Mouse (Mus musculus) right cerebral cortex, postnatal 36 days (tissue): ENCODE results near the gene Tnk2.
"Not testable (repeated sequence)": the region's sequence is repeated elsewhere in the genome, so short reads cannot be mapped to it uniquely, and the experiment has no call there.

Source experiments
- DNase-seq, 2 experiments: peaks; one replicate each; pipeline ENCODE4 v3.0.0; 2022; ENCODE audit warnings: low spot score in 2 of 2, mixed read lengths in 1 of 2

Gene Tnk2

GRCm38 (mm10) chr16:32636331-32636730, 7.3 kb upstream of the Tnk2 start:
- no peak for DNase-seq

DNA sequence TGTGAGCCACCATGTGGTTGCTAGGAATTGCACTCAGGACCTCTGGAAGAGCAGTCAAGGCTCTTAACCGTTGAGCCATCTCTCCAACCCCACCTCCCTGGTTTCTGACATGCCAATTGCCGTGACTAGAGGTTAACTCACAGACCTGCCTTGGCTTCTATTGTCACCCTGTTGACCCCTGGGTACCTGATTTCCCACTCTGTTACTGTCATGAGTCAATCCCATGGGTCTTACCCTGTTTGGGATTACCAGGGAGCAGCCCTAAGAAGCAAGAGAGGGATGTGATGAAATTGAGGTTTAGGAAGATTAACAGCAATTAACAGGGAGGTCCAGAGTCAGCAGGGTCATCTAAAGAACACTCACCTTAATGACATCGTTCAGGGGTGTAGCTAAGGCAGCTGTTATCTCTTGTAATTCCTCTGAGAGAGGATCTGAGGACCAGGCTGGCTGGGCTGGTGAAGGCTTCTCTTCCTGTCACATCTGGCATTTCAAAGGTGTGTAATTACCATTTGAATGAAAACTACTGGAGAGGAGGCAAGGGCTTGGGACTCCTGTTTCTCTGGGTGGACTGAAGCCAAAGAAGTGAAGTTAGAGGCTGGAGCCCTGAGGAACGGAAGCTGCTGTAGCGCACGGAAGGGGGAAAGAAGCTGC, 6.7 kb upstream of the Tnk2 start:
- DNase-seq: no peak

DNA sequence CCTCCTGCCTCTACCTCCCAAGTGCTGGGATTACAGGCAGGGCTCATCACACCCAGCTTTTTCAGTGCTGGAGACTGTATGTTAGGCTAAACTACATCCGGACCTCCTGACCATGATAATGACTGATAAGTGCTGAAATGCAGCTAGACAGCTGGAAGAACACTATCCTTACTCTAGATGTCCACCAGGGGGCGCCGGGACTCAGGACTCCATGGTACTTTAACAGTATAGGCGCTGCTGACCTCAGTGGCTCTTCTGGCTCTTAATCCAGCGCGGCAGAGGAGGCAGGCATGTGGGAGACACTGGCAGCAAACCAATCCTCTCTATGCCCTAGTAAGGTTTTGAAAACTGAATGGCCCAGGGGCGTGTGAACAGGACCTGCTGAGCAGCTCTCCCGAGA, 5.2 kb upstream of the Tnk2 start:
- peak; percentile 59 to 68 for DNase-seq

- DNase-seq: no peak
Measured at GRCm38 (mm10) chr16:32640096-32640495, 3.6 kb upstream of the Tnk2 start.

- DNase-seq: not testable (repeated sequence)
Measured at GRCm38 (mm10) chr16:32640683-32641082, 3.0 kb upstream of the Tnk2 start.

- DNase-seq: no peak
Measured at GRCm38 (mm10) chr16:32641440-32642219, 2.0 kb upstream of the Tnk2 start.

- DNase-seq: no peak
Measured at GRCm38 (mm10) chr16:32642280-32642679, 1.4 kb upstream of the Tnk2 start.

GRCm38 (mm10) chr16:32644069-32644800, 561 bp downstream of the Tnk2 start:
- peak in 1 of 2 experiments; percentile 69 for DNase-seq

GRCm38 (mm10) chr16:32644801-32645170, 1.1 kb downstream of the Tnk2 start:
- DNase-seq: no peak

- DNase-seq: peak in 1 of 2 experiments; percentile 40
Measured at GRCm38 (mm10) chr16:32645361-32645914, 1.8 kb downstream of the Tnk2 start.

- DNase-seq: no peak
Measured at GRCm38 (mm10) chr16:32646014-32646413, 2.3 kb downstream of the Tnk2 start.

- DNase-seq: no peak
Measured at GRCm38 (mm10) chr16:32647712-32648111, 4.0 kb downstream of the Tnk2 start.

GRCm38 (mm10) chr16:32650461-32650860, 6.8 kb downstream of the Tnk2 start:
- DNase-seq: no peak

DNA sequence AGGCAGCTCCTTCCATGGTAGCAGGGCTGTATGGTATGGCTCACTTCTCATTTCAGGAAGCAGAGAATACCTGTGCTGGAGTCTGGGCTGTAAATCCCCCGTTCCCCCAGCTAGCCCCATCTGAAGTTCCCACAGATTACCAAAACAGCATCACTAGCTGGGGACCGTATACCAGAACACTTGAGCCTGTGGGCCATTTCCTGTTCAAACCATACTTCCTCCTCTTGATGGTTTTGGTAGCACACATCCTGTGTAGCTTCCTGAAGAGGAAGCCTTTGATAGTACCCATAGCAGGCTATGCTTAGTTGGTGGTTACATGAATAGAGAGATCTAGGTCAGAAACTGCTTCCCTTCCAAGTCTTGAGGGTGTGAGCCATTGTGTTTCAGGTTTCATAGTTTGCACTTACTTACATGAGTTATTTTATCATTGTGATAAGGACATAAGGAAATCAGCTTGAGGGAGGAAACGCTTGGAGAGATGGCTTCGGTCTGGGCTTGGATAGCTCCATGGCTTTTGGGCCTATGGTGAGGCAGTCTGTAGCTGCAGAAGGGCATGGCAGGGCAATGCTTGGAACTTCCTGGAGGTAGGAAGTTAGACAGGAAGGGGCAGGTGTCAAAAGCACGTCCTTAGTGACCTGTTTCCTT, 7.4 kb downstream of the Tnk2 start:
- no peak for DNase-seq

- no peak for DNase-seq
Measured at GRCm38 (mm10) chr16:32654071-32654733, 10.5 kb downstream of the Tnk2 start.

DNA sequence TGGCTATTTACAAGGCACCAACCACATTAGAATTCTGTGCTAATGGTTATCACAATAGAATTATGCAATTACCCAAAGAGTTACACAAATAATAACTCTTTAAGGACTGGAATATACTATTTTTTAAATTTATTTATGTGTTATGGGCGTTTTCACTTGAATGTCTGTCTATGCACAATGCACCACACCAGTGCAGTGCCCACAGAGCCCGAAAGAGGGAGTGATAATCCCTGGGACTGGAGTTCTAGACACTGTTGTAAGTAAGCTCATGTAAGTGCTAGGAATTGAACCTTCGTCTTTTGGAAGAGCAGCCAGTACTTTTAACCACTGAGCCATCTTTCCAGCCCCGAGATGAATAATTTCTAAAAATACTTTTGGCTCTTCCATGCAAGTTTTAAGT, 11.9 kb downstream of the Tnk2 start:
- DNase-seq: no peak

DNA sequence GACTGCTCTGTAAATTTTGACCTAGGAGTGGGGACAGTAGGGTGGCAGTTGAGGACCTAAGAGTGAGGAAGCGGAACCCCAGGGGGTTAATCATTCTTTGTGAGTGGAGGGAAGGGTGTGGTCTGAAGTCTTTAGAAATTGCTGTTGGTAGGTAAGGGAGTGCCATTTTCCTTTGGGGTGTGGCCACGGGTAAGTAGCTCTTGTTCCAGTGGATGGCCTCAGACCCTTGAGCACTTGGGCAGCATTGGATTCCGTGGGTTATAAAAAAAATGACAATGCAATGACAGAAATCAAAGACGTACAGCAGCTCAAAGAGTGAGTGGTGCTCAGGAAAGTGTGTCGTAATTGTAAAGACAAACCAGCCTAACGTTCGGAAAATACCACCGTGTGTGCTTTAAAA, 12.6 kb downstream of the Tnk2 start:
- DNase-seq: no peak

GRCm38 (mm10) chr16:32656794-32657193, 13.1 kb downstream of the Tnk2 start:
- no peak for DNase-seq

DNA sequence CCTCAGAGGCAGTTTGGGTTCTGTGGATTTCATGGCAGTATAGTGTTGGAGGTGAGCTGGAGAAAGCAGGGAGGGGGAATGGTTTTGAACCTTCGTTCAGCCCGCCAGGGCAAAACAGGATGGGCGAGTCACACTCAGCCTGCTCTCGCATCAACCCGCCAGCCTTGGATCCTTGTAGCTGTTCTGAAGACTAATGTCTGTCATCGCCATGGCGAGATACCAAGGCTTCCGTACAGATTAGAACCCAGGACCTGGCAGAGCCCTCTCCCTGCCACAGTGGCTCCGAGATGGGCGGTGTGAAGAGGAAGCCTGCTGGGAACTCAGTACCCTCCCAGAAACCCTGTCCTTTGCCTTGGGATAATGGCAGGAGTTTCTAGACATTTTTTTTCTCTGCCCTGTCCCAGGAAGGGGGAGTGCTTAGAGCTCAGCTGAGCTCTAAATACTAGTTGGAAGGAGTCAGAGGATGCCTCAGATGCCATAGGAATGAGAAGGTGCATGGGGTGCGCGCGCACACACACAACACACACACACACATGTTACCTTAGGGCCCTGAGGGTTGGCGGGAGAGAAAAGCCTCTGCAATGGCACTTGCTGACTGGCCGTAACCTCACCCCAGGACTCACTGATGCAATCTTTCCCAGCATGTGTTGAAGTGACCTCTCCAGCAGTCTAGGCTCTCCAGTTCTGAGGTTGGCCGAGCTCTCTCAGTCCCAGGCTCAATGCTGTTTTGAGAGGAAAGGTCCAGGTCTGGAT, 14.0 kb downstream of the Tnk2 start:
- no peak for DNase-seq

DNA sequence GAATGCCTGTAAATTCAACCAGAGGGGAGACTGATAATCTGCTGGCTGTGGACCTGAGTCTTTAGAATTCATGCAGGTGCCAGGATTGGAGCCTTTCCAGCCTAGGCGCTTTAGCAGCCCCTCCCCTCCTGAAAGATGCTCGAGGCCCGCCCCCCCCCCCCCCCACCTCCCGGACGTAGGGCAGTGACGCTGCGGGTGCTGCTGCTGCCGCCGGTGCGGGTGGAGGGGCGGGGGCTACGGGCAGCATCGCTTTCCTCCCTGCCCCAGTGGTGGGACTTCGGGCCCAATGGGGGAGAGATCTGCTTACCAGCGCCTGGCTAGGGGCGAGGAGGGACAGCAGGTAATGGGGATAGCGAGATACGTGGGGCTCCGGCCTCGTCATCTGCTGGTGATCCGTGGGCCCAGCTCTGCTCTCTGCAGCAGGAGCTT, 15.1 kb downstream of the Tnk2 start:
- DNase-seq: no peak

DNA sequence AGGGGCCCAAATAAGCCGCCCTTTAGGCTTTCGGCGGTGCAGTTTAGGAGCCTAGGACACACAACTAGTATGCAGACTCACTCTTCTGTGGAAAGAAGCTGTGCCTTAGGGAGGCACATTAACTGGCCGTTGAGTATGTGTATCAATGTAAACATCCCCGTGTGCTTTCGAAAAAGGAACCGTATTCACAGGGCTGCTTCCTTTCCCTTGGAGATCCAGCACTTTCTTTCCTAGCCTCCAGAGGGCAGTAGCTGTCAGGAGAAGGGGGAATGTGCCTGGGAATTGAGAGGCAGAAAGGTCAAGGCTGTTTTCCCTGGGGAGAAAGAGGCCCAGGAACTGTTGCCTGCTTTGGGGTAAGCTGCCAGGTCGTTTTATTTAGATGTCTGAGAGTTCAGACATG, 15.7 kb downstream of the Tnk2 start:
- DNase-seq: no peak
